Mouse (Mus musculus): ENCODE data around the gene 2410002F23Rik. TPM values are rescaled to one million over a fixed set of nuclear protein-coding genes. Genes with fewer than 3 reads are reported as not detected.
"Not testable (repeated sequence)": the region's sequence is repeated elsewhere in the genome, so short reads cannot be mapped to it uniquely, and the experiment has no call there.

Gene 2410002F23Rik
- polyA plus RNA-seq (2015; fragmentation: Nextera tagmentation; extraction: Ambion mirVana) = 18.8 and 20.6 TPM in 2 replicates

DNA sequence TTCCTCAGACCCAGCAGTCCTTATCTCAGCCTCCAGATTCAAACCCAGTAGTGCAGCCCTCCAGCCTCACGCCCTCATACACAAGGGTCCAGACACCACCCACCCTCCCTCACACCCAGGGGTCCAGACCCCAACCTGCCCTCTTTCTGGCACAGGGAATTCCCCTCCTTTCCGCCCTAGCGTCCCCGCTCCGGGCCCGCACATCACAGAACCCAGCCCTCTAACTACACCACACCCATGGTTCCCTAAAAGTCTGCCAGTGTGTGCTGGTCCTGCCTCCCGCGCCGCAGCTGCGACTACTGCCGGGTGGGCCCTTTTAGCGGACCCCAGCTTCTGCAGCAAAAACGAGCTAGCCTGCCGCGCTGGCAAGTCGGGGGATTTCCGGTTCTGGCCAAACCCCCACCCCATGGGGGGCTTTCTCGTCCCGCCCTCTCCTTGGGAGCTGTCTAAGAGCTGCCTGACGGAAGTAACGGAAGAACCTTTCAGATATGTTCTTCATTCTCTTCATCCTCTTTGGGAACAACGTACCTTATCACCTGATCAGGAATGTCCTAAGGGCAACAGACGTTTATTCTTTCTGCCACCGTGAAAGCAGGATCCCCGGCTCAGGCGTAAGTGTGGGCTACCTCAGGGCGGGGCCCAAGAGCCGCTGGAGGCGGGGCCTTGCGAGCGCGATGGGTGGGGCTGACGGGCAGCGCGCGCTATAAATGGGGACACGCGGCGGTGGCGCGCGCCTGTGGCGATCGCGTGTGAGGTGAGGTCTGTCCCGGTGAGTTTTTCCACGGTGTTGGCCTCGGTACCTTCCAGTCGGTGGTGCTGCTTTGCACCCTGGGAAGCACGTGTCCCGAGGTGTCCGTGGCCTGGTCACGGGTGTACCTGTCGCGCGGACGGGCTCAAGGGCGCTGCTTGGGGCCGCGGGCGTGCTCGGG, at the start of gene 2410002F23Rik, which contains the start of gene 1700028J19Rik:
Gene 2410002F23Rik (plus strand): TSS at position 668 of the 929 bp plus-strand sequence.
Gene 1700028J19Rik (minus strand): TSS at position 641 of the 929 bp plus-strand sequence.
- Histone ChIP-seq H3K36me3 (replicated peaks; ENCODE audit: insufficient read depth, low read length) (peaks cover 17% of the 10 kb centered on the region), H3K9ac (replicated peaks) (peak within 1 kb of the TSS; percentile 84), H3K9me3 (ENCODE audit: low read length) (no peaks in the 10 kb centered on the region), H3K4me1 (ENCODE audit: insufficient read depth) (peaks cover 18% of the 10 kb centered on the region), H3K27me3 (ENCODE audit: insufficient read depth, low read length) (no peaks in the 10 kb centered on the region), H3K27ac (ENCODE audit: low read depth) (peak within 1 kb of the TSS; percentile 81), H3K4me2 (ENCODE audit: low read depth, low read length) (peak within 1 kb of the TSS; percentile 88), H3K4me3 (ENCODE audit: low read depth, low read length) (peak within 1 kb of the TSS; percentile 84)
- DNase-seq (peak; percentile 92), ATAC-seq (peak; percentile 93)
- TF ChIP-seq CTCF (IDR thresholded peaks at IDR 0.05; ENCODE audit: low read depth) (0 out of 2 replicates have a peak, but pooled peaks have one; percentile 2), EP300 (IDR thresholded peaks at IDR 0.05; ENCODE audit: low read depth) (peak; percentile 87)
- under 1% methylated on average over 62 of the region's 62 CpGs for WGBS (ENCODE audit: insufficient replicate concordance)

DNA sequence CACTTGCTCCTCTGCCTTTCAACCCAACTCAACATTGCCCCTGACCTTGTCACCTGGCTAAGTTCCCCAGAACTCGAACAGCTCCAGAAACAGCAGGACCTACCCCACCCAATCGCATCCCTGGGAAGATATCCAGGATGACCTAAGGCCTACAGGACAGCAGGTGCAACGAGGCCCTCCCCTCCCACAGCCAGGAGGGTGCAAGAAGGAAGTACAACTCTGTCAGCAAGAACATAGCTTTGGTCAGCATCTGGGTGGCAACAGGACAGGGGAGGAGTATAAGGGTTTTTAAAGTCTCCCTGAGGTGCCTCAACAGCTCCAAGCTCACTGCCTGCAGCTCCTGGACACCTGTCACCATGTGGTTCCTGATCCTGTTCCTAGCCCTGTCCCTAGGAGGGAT, 48.6 kb upstream of the 2410002F23Rik start, which contains the start of gene Klk1b3:
Gene Klk1b3 (plus strand): TSS at position 301 of the 400 bp plus-strand sequence.
- Histone ChIP-seq H3K27me3 (ENCODE audit: insufficient read depth, low read length) (no peaks in the 10 kb centered on the region), H3K27ac (ENCODE audit: low read depth) (no peak within 1 kb of the TSS), H3K9ac (replicated peaks) (no peak within 1 kb of the TSS), H3K4me2 (ENCODE audit: low read depth, low read length) (no peak within 1 kb of the TSS), H3K4me1 (ENCODE audit: insufficient read depth) (no peaks in the 10 kb centered on the region), H3K36me3 (replicated peaks; ENCODE audit: insufficient read depth, low read length) (no peaks in the 10 kb centered on the region), H3K4me3 (ENCODE audit: low read depth, low read length) (no peak within 1 kb of the TSS), H3K9me3 (ENCODE audit: low read length) (no peaks in the 10 kb centered on the region)
- WGBS (ENCODE audit: insufficient replicate concordance) = 52% methylated on average over 3 of the region's 3 CpGs
- no peak for DNase-seq
- no peak for ATAC-seq
- TF ChIP-seq EP300 (IDR thresholded peaks at IDR 0.05; ENCODE audit: low read depth) (no peak), CTCF (IDR thresholded peaks at IDR 0.05; ENCODE audit: low read depth) (no peak)

- not testable (repeated sequence) for H3K4me3 ChIP-seq (ENCODE audit: low read depth, low read length); H3K9me3 ChIP-seq (ENCODE audit: low read length); H3K4me2 ChIP-seq (ENCODE audit: low read depth, low read length); ATAC-seq; H3K9ac ChIP-seq (replicated peaks); H3K36me3 ChIP-seq (replicated peaks; ENCODE audit: insufficient read depth, low read length); H3K27ac ChIP-seq (ENCODE audit: low read depth); DNase-seq; H3K27me3 ChIP-seq (ENCODE audit: insufficient read depth, low read length); H3K4me1 ChIP-seq (ENCODE audit: insufficient read depth)
- 18% methylated on average over 3 of the region's 3 CpGs for WGBS (ENCODE audit: insufficient replicate concordance)
Measured at GRCm38 (mm10) chr7:44207135-44207534, 39.4 kb upstream of the 2410002F23Rik start, which contains the start of gene Klk1b4. Gene Klk1b4 (plus strand): TSS chr7:44207435.

DNA sequence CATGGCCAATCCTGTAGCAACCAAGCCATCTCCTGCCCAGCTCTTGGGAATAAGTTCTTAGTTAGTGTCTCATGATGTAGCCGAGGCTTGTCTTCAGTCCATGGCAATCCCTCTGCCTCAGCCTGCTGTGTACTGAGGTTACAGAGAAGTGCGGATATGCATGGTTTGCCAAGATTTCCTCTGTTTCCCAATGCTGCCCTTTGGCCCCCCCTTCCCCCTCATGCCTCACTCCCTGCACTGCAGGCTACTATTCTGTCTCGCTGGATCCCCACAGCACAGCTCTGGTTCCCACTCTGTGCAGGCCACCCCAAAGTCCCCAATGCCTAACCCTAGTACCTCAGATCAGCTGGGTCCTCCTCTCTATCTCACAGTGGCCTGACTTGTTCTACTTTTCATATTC, 38.2 kb upstream of the 2410002F23Rik start:
- 39% methylated on average over 3 of the region's 3 CpGs for WGBS (ENCODE audit: insufficient replicate concordance)
- H3K9me3 ChIP-seq (ENCODE audit: low read length) = no peaks in the 10 kb centered on the region
- no peak overlapping the region for H3K27ac ChIP-seq (ENCODE audit: low read depth)
- H3K36me3 ChIP-seq (replicated peaks; ENCODE audit: insufficient read depth, low read length) = no peaks in the 10 kb centered on the region
- H3K4me1 ChIP-seq (ENCODE audit: insufficient read depth) = 0 out of 2 replicates have a peak, but pooled peaks cover 4% of the 10 kb centered on the region
- DNase-seq (peak; percentile 41), ATAC-seq (peak; percentile 54; the same call in 1 of the 2 replicates)
- no peak overlapping the region for H3K4me2 ChIP-seq (ENCODE audit: low read depth, low read length)
- TF ChIP-seq CTCF (IDR thresholded peaks at IDR 0.05; ENCODE audit: low read depth) (no peak), EP300 (IDR thresholded peaks at IDR 0.05; ENCODE audit: low read depth) (no peak)
- no peak overlapping the region for H3K4me3 ChIP-seq (ENCODE audit: low read depth, low read length)
- H3K9ac ChIP-seq (replicated peaks) = no peak overlapping the region
- no peaks in the 10 kb centered on the region for H3K27me3 ChIP-seq (ENCODE audit: insufficient read depth, low read length)

DNA sequence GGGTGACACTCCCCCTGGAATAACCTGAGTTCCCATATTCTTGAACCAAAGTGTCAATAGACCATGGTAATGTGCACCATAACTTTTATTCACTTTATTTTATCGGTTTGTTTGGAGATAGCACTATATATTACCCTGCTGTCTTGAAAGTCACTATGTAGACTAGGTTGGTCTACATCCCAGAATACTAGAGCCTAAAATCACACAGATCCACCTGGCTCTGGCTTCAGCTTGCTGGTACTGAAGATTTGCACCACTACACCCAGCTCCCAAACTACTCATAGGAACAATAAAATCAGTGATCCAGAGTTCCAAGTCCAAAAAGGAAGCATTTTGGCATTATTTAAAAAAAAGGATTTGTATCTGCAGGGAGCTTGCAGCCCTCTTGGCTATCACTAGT, 30.9 kb upstream of the 2410002F23Rik start, which contains the start of gene Klk1b5:
Gene Klk1b5 (plus strand): TSS at position 301 of the 400 bp plus-strand sequence.
- no peak within 1 kb of the TSS for H3K4me2 ChIP-seq (ENCODE audit: low read depth, low read length)
- no peak for TF ChIP-seq CTCF (IDR thresholded peaks at IDR 0.05; ENCODE audit: low read depth)
- no peak for TF ChIP-seq EP300 (IDR thresholded peaks at IDR 0.05; ENCODE audit: low read depth)
- H3K9ac ChIP-seq (replicated peaks) = no peak within 1 kb of the TSS
- no peak within 1 kb of the TSS for H3K4me3 ChIP-seq (ENCODE audit: low read depth, low read length)
- no peak for DNase-seq
- H3K27me3 ChIP-seq (ENCODE audit: insufficient read depth, low read length) = no peaks in the 10 kb centered on the region
- H3K9me3 ChIP-seq (ENCODE audit: low read length) = no peaks in the 10 kb centered on the region
- H3K36me3 ChIP-seq (replicated peaks; ENCODE audit: insufficient read depth, low read length) = no peaks in the 10 kb centered on the region
- no peak for ATAC-seq
- no peaks in the 10 kb centered on the region for H3K4me1 ChIP-seq (ENCODE audit: insufficient read depth)
- WGBS (ENCODE audit: insufficient replicate concordance) = 73% methylated on average over 1 of the region's 1 CpGs
- H3K27ac ChIP-seq (ENCODE audit: low read depth) = no peak within 1 kb of the TSS

GRCm38 (mm10) chr7:44221601-44222000, 24.9 kb upstream of the 2410002F23Rik start:
- not testable (repeated sequence) for ATAC-seq; H3K27ac ChIP-seq (ENCODE audit: low read depth); H3K4me2 ChIP-seq (ENCODE audit: low read depth, low read length); DNase-seq; H3K9me3 ChIP-seq (ENCODE audit: low read length); H3K36me3 ChIP-seq (replicated peaks; ENCODE audit: insufficient read depth, low read length); H3K27me3 ChIP-seq (ENCODE audit: insufficient read depth, low read length); H3K4me3 ChIP-seq (ENCODE audit: low read depth, low read length); H3K9ac ChIP-seq (replicated peaks); H3K4me1 ChIP-seq (ENCODE audit: insufficient read depth)
- 65% methylated on average over 8 of the region's 10 CpGs for WGBS (ENCODE audit: insufficient replicate concordance)

DNA sequence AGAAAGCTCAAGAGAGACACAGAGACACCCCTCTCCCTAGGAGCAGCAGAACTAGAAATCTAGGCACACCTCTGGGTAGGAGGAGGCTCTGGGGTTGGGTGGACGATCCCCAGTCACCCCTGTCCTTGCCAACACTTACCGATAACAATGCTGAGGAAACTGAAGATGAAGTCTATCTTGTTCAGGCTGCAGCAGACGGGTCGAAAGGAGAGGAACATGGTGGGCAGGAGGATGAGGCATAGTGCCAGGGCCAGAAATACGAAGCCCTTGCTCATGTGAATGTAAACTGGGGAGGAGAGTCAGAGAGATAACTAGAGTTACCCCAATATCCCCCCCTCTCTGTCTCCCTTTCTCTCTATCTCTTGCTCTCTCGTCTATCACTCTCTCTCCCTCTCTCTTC, 24.2 kb upstream of the 2410002F23Rik start:
- not testable (repeated sequence) for H3K36me3 ChIP-seq (replicated peaks; ENCODE audit: insufficient read depth, low read length); H3K27me3 ChIP-seq (ENCODE audit: insufficient read depth, low read length); H3K27ac ChIP-seq (ENCODE audit: low read depth); ATAC-seq; H3K9ac ChIP-seq (replicated peaks); H3K4me2 ChIP-seq (ENCODE audit: low read depth, low read length); H3K4me1 ChIP-seq (ENCODE audit: insufficient read depth); H3K9me3 ChIP-seq (ENCODE audit: low read length); H3K4me3 ChIP-seq (ENCODE audit: low read depth, low read length); DNase-seq
- WGBS (ENCODE audit: insufficient replicate concordance) = 53% methylated on average over 6 of the region's 6 CpGs
